Mouse (Mus musculus) urinary bladder, postnatal 4 days (tissue): ENCODE measurements around the gene Sp3.
"Not testable (repeated sequence)": the region's sequence is repeated elsewhere in the genome, so short reads cannot be mapped to it uniquely, and the experiment has no call there.

Experiments used
- DNase-seq, 2 experiments: peaks; one replicate each; pipeline ENCODE4 v3.0.0; 2021 to 2022; ENCODE audit warnings: low spot score in 2 of 2

Sp3 gene

GRCm38 (mm10) chr2:72916170-72916569, 64.1 kb downstream of the Sp3 start:
- DNase-seq: no peak

GRCm38 (mm10) chr2:72915245-72915930, 64.9 kb downstream of the Sp3 start:
- no peak for DNase-seq

DNA sequence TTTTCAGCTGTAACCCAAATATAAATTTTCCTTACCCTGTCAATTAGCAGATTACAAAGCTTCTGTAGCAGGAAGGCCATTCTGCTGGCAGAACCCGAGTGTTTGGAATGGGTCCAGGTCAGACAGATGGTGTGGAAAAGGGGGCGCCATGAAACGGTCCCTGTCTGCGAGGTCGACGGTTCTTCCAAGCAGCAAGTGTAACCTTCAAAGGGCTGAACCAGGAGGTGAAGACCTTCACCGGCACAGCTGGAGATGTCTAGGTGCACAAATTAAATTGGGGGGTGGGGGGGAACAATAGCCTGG, 66.8 kb downstream of the Sp3 start:
- DNase-seq: no peak

DNA sequence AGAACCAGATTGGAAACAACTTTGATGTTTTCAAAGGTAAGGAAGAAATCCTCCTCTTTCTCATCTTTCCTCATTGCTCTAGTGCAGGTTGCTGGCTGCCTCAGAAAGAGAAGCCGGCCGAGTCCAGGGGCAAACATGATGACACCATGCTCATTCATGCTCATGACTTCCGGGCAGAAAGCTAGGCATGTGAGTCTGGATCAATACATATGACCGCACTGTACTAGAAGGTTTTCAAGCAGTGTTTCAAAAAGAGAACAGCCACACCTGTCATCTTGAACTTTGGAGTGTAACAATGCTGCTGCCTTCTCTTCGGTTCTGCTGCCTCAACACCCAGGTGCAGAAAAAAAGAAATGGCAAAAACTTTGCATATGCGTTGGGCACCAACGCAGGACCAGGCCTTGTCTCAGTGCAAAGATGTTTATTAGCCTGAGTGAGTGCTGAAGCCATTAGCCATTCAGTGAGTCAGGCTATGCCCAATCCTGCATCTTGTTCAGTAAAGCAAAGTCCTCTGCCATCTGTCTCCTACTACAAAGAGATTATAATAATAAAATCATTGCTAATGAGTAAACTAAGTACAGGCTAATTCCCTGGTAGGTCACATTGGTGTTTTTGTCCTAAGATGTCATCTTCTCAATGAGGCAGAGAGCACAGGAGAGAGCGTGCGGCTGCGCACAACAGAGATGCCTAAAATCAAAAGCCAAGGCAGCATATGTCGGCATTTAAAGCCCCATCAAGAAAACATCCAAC, 67.4 kb downstream of the Sp3 start:
- no peak for DNase-seq

DNA sequence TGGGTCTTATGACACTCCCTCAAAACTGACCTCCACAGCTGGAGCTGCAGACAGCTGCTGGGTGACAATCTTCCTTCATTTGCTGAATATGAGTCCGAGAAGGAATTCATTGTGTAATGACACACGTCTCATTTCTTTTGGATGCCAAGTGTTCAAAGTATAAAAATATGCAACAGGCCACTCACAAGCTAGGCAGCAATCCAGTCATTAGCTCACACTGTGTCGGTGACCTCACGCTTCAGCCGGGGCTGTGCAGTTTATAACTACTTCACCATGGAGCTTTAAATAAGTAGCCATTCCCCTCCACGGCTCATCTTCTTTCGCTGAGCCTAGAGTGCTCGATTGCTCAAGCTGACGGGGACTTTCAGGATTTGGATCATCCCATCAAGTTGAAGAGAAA, 68.7 kb downstream of the Sp3 start:
- no peak for DNase-seq

DNA sequence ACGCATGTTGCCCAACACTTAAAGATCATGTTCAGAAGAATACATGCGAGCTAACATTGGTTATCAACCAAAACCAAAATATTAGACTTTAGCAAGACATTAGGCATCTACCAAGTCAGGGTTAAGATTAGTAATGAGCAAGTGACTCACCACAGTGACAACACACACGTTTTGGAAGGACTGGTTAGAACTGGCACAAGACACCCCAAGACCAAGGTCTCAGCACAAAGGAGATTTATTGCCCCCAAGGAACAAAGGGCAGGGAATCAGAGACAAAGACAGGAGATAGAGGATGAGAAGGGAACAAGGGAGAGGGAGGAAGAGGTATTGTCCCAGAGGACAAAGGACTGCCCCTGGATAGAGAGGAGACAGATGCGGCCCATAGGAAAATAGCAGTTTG, 71.2 kb downstream of the Sp3 start:
- no peak for DNase-seq

- DNase-seq: no peak
Measured at GRCm38 (mm10) chr2:72908191-72908910, 71.9 kb downstream of the Sp3 start.

DNA sequence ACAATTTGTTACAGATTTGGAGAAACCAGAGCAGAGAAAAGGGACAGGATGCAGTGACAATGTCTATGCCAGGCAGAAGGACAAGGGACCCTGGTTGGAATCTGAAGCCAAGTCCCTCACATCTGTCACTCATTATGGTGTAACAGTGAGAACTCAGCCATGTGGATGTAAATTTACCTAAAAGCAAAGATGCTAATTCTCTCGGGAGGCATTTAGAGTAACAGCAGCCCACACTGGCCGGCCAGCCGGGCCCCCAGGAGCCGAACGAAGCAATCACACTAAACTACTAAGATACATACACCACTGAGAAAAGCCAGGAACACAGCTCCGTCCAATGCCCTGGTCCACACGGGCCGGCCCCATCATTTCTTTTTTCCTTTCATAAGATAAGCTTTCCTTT, 73.5 kb downstream of the Sp3 start:
- no peak for DNase-seq

DNA sequence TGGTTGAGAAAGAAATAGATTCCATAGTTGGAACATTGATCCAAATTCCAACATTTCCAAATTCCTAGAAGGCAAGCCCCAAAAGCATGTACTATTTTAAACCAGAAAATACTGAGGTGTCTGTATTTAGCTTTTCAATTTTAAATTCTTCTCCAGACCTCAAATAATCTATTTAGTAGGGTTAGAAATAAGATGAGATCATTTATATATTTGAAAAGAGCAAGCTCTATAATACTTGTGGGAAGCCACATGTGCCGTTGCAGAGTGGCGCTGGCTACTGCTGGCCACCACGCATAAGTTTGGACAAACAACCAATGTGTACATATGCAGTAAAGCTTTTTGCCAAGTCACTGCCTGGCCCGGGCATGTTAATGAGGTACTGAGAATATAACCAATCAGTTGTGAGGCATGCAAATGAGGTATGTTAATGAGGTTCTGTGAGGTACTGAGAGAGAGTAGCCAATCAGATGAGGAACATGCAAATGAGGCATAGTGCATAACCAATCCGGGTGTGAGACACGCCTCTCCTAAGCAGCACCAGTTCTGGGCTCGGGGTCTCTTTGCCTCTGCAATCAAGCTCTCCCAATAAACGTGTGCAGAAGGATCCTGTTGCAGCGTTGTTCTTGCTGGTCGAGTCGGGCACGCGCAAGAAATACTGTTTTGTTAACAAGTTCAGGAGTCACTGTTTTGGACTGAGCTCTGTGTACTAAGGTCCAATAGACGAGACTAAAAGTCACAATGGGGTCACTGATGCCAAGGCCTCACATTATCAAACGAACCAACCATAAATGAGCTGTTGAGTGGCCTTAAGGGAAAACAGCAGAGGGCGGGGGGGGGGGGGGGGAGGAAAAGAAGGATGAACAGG, 77.2 kb downstream of the Sp3 start:
- DNase-seq: not testable (repeated sequence)

GRCm38 (mm10) chr2:72898782-72899305, 81.4 kb downstream of the Sp3 start:
- DNase-seq: no peak

DNA sequence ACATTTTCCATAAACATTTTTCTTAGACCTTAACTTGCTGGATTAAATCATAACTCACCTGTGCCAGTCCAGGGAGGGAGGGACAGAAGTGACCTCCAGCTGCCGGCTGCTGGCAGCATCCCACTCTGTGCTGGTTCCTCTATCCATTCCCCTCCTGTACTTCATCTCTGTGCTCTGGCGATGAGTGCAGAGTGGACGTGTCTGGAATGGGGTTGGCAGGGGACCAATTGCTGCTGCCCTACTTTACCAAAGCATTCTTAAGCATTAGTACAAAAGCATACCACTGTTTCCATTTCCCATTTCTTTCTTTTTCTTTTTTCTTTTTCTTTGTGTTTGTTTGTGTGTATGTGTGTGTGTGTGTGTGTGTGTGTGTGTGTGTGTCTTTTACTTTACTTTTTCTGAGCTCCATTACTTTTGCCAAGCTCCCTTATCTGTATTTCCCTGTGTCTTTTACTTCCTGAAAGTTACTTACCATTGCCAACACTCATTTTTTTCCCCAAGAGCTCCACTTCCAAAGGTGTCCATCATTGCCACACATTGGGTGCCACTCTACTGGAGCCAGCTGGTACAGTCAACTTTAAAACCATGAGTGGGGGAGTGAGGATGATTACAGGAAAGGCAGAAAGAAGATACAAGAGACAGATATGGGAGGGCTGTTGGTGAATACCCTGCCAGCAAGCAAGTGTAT, 82.0 kb downstream of the Sp3 start:
- no peak for DNase-seq

DNA sequence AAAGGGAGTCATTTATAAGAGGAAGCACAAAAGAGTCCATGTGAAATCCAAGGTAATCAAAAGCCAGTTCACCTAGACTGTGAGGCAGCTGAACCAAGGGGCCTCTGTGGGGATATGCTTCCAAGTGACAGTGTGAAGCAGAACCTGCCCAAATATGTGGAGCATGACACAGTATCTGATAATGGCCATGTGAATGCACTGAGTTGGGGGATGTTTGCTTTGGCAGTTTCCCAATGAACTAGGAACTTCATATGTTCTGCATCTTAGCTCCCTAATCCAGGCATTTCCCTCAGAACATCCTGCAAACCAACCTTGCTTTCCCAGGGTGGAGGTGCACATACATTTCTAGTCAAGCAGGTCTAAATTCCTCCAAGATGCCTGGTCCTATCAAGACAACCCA, 90.4 kb downstream of the Sp3 start:
- DNase-seq: no peak
